Mouse (Mus musculus) lung, embryonic 16.5 days (tissue): Measurements from ENCODE around the gene Dync1i1. TPM values are rescaled to one million over a fixed set of nuclear protein-coding genes. Genes with fewer than 3 reads are reported as not detected.

ENCODE experiments used
- ATAC-seq: fragments of 200-750 bp; cut with Nextera tagmentation; 2 replicates; pipeline ENCODE4 v1.8.0; 2017; ENCODE audit warnings: low read depth, mild to moderate bottlenecking, moderate library complexity
- H3K27ac ChIP-seq: fragments of 300-500 bp; sonication (generic); 2 replicates; pipeline ENCODE4 v1.5.1; 2014; ENCODE audit warnings: mild to moderate bottlenecking, control low read depth, low read length
- H3K27me3 ChIP-seq: fragments of 300-500 bp; sonication (generic); 2 replicates; pipeline ENCODE4 v1.6.1; 2014; ENCODE audit warnings: low read depth, low read length, mixed read lengths; ENCODE audit not compliant: control insufficient read depth, insufficient read depth
- H3K36me3 ChIP-seq: fragments of 300-500 bp; sonication (generic); 2 replicates; pipeline ENCODE4 v1.6.1; 2014; ENCODE audit warnings: low read length; ENCODE audit not compliant: control insufficient read depth, insufficient read depth
- H3K4me1 ChIP-seq: fragments of 300-500 bp; sonication (generic); replicated peaks from 2 replicates; pipeline ENCODE4 v1.6.1; 2014; ENCODE audit warnings: low read length, mixed read lengths; ENCODE audit not compliant: control insufficient read depth, insufficient read depth
- H3K4me2 ChIP-seq: fragments of 300-500 bp; sonication (generic); 2 replicates; pipeline ENCODE4 v1.6.1; 2014; ENCODE audit warnings: low read depth, low read length, control low read depth
- H3K4me3 ChIP-seq: fragments of 300-500 bp; sonication (generic); 2 replicates; pipeline ENCODE4 v1.5.1; 2014; ENCODE audit warnings: mild to moderate bottlenecking, low read length, control low read depth
- H3K9ac ChIP-seq: fragments of 300-500 bp; sonication (generic); 2 replicates; pipeline ENCODE4 v1.6.1; 2014; ENCODE audit warnings: low read length, control low read depth
- H3K9me3 ChIP-seq: fragments of 300-500 bp; sonication (generic); 2 replicates; pipeline ENCODE4 v1.6.1; 2016; ENCODE audit warnings: low read length; ENCODE audit not compliant: control insufficient read depth
- WGBS: fragments of 180-500 bp; shearing (Covaris S2); extraction: QIAGEN DNeasy Blood & Tissue Kit; methylation state at CpG from one replicate; pipeline ENCODE4 v1.1.7; 2014; 5-methylcytosine and 5-hydroxymethylcytosine counted together
- polyA plus RNA-seq: library from polyadenylated mRNA; unstranded; fragments of >200 nt; fragmentation: Nextera tagmentation; extraction: Ambion mirVana; gene quantifications from 2 replicates; pipeline ENCODE4 v1.2.1, GENCODE M21; 2015

Gene Dync1i1
- polyA plus RNA-seq, 1 experiment from 2014 or later, result 0.80 TPM

GRCm38 (mm10) chr6:6075940-6076447 lies 350.6 kb downstream of the Dync1i1 start:
- WGBS, result 83% methylated on average over 7 of the region's 7 CpGs
- Histone ChIP-seq H3K4me1 (no peaks in the 10 kb centered on the region), H3K27ac (no peak overlapping the region), H3K36me3 (no peaks in the 10 kb centered on the region), H3K27me3 (no peaks in the 10 kb centered on the region), H3K9ac (no peak overlapping the region), H3K9me3 (no peaks in the 10 kb centered on the region), H3K4me3 (no peak overlapping the region), H3K4me2 (no peak overlapping the region)
- no peak for ATAC-seq

GRCm38 (mm10) chr6:6077234-6077633 lies 351.8 kb downstream of the Dync1i1 start:
- Histone ChIP-seq H3K9me3 (no peaks in the 10 kb centered on the region), H3K4me3 (no peak overlapping the region), H3K4me2 (no peak overlapping the region), H3K4me1 (no peaks in the 10 kb centered on the region), H3K36me3 (no peaks in the 10 kb centered on the region), H3K9ac (no peak overlapping the region), H3K27ac (no peak overlapping the region), H3K27me3 (no peaks in the 10 kb centered on the region)
- ATAC-seq, result no peak
- WGBS, result 60% methylated on average over 4 of the region's 4 CpGs

Other genes starting within 250 kb of the Dync1i1 start
- 4.5 and 4.8 TPM in 2 replicates for gene Pdk4, start 229.3 kb upstream of the Dync1i1 start, polyA plus RNA-seq